Mouse (Mus musculus): ENCODE results near the gene Syn3.

DNA sequence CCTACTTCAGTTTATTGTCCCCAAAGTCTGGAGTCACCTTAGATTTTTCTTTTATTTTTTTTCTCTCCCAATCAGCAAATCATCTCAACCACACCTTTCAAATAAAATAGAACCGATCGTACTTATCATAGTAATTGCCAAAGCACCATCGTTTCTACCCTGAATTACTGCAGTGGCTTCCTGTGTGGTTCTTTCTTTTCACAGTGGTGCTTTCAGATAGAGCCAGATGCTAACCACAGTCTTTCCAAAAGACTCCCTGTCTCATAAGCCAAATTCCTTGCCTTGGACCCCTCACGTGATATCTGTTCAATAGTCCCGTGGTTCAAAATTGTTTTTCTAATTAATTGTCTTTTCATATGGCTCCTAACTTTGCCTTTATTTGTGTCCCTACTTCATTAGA lies 221.4 kb downstream of the Syn3 start:
- no peak for TF ChIP-seq CTCF (IDR thresholded peaks at IDR 0.05; ENCODE audit: low read depth, low read length)
- no peak for TF ChIP-seq EP300 (IDR thresholded peaks at IDR 0.05; ENCODE audit: insufficient read depth, low read depth, low read length)

Data from ES-Bruce4 (cell line).